Mouse (Mus musculus) MEL (cell line): Measurements from ENCODE around the gene Ryr3. TPM values are rescaled to one million over a fixed set of nuclear protein-coding genes. Genes with fewer than 3 reads are reported as not detected.

Experiments used
- DNase-seq: peaks from one replicate; pipeline ENCODE4 v3.0.0; 2011; ENCODE audit warnings: low read depth, low spot score
- H3K27ac ChIP-seq: 2 replicates; pipeline ENCODE4 v1.5.1; 2012; ENCODE audit warnings: low read depth, mild to moderate bottlenecking, control low read depth, low read length, moderate library complexity; ENCODE audit not compliant: control insufficient read depth
- H3K27me3 ChIP-seq, 2 experiments: fragments of 150-350 bp in 1 of 2; sonication (generic) in 1 of 2; 2 replicates each; pipeline ENCODE4 v1.6.1; 2012; ENCODE audit warnings: low read length in 2 of 2, mild to moderate bottlenecking in 2 of 2, improper control_type of control experiment in 1 of 2, moderate library complexity in 1 of 2; ENCODE audit not compliant: insufficient read depth in 2 of 2, control insufficient read depth in 1 of 2
- H3K36me3 ChIP-seq, 2 experiments: 2 replicates each; pipeline ENCODE4 v1.6.1; 2012 to 2014; ENCODE audit warnings: low read length in 2 of 2, improper control_type of control experiment in 1 of 2, inconsistent platforms in 1 of 2, mild to moderate bottlenecking in 1 of 2; ENCODE audit not compliant: insufficient read depth in 2 of 2, control insufficient read depth in 1 of 2
- H3K4me1 ChIP-seq, 2 experiments: fragments of 150-350 bp in 1 of 2; sonication (generic) in 1 of 2; 2 replicates each; pipeline ENCODE4 v1.6.1; 2012; ENCODE audit warnings: low read length in 2 of 2, improper control_type of control experiment in 1 of 2, mild to moderate bottlenecking in 1 of 2; ENCODE audit not compliant: insufficient read depth in 2 of 2, control insufficient read depth in 1 of 2
- H3K4me3 ChIP-seq, 2 experiments: fragments of 150-350 bp in 1 of 2; sonication (generic) in 1 of 2; 2 replicates each; pipeline ENCODE4 v1.5.1; 2012; ENCODE audit warnings: low read depth in 2 of 2, low read length in 2 of 2, mild to moderate bottlenecking in 2 of 2, moderate library complexity in 2 of 2, control low read depth in 1 of 2, improper control_type of control experiment in 1 of 2; ENCODE audit not compliant: control insufficient read depth in 1 of 2, insufficient read depth in 1 of 2
- H3K79me2 ChIP-seq: 2 replicates; pipeline ENCODE4 v1.6.1; 2012; ENCODE audit warnings: mild to moderate bottlenecking, low read length, moderate library complexity; ENCODE audit not compliant: control insufficient read depth, poor library complexity, insufficient read depth
- H3K9ac ChIP-seq: 2 replicates; pipeline ENCODE4 v1.6.1; 2012; ENCODE audit warnings: low read depth, mild to moderate bottlenecking, control low read depth, low read length, moderate library complexity; ENCODE audit not compliant: control insufficient read depth, poor library complexity, severe bottlenecking
- H3K9me3 ChIP-seq: fragments of 150-350 bp; sonication (generic); replicated peaks from 2 replicates; pipeline ENCODE4 v1.6.1; 2012; ENCODE audit warnings: mild to moderate bottlenecking, low read length, improper control_type of control experiment, moderate library complexity; ENCODE audit not compliant: insufficient read depth
- CTCF ChIP-seq, 3 experiments: IDR thresholded peaks in 2 of 3; conservative IDR thresholded peaks in 1 of 3; 2 replicates each; pipeline ENCODE4 v1.5.1; 2011 to 2012; ENCODE audit warnings: low read length in 3 of 3, low read depth in 2 of 3, mild to moderate bottlenecking in 2 of 3, improper control_type of control experiment in 1 of 3, inconsistent platforms in 1 of 3, mixed read lengths in 1 of 3, moderate library complexity in 1 of 3; ENCODE audit not compliant: control insufficient read depth in 1 of 3, insufficient read depth in 1 of 3, poor library complexity in 1 of 3, severe bottlenecking in 1 of 3
- GABPA ChIP-seq: IDR thresholded peaks from 2 replicates; pipeline ENCODE4 v1.6.1; 2012; ENCODE audit warnings: low read depth, mild to moderate bottlenecking, inconsistent platforms, low read length, improper control_type of control experiment, moderate library complexity
- GATA1 ChIP-seq: IDR thresholded peaks from 2 replicates; pipeline ENCODE4 v1.6.1; 2011; ENCODE audit warnings: low read depth, low read length, improper control_type of control experiment
- JUND ChIP-seq: IDR thresholded peaks from 2 replicates; pipeline ENCODE4 v1.6.1; 2011; ENCODE audit warnings: low read depth, mild to moderate bottlenecking, improper control_type of control experiment, low read length
- KAT2A ChIP-seq: conservative IDR thresholded peaks from 2 replicates; pipeline ENCODE4 v1.6.1; 2012; ENCODE audit warnings: low read depth, low read length, improper control_type of control experiment, inconsistent platforms
- MAFK ChIP-seq: IDR thresholded peaks from 2 replicates; pipeline ENCODE4 v1.6.1; 2011; ENCODE audit warnings: low read depth, mild to moderate bottlenecking, low read length, improper control_type of control experiment, borderline replicate concordance
- MYB ChIP-seq: IDR thresholded peaks from 2 replicates; pipeline ENCODE4 v1.6.1; 2011; ENCODE audit warnings: mild to moderate bottlenecking, low read depth, low read length, improper control_type of control experiment
- MYC ChIP-seq: IDR thresholded peaks from 2 replicates; pipeline ENCODE4 v1.6.1; 2011; ENCODE audit warnings: low read depth, mild to moderate bottlenecking, low read length, improper control_type of control experiment, moderate library complexity
- NELFE ChIP-seq: IDR thresholded peaks from 2 replicates; pipeline ENCODE4 v1.6.1; 2011; ENCODE audit warnings: low read depth, low read length, improper control_type of control experiment
- NRF1 ChIP-seq: IDR thresholded peaks from 2 replicates; pipeline ENCODE4 v1.6.1; 2014; ENCODE audit warnings: low read depth, mild to moderate bottlenecking, inconsistent platforms, low read length, improper control_type of control experiment, moderate library complexity; ENCODE audit not compliant: poor library complexity, insufficient read depth, severe bottlenecking
- POLR2AphosphoS5 ChIP-seq: IDR thresholded peaks from 2 replicates; pipeline ENCODE4 v1.6.1; 2012; ENCODE audit warnings: low read depth, borderline replicate concordance, mild to moderate bottlenecking, inconsistent platforms, low read length, moderate library complexity, mixed read lengths
- RAD21 ChIP-seq: IDR thresholded peaks from 2 replicates; pipeline ENCODE4 v1.6.1; 2011; ENCODE audit warnings: mild to moderate bottlenecking, low read depth, low read length, improper control_type of control experiment
- SIN3A ChIP-seq: IDR thresholded peaks from 2 replicates; pipeline ENCODE4 v1.6.1; 2012; ENCODE audit warnings: low read length, improper control_type of control experiment, inconsistent platforms
- SMC3 ChIP-seq: IDR thresholded peaks from 2 replicates; pipeline ENCODE4 v1.6.1; 2011; ENCODE audit warnings: low read depth, low read length, improper control_type of control experiment
- USF1 ChIP-seq: IDR thresholded peaks from 2 replicates; pipeline ENCODE4 v1.6.1; 2014; ENCODE audit warnings: low read depth, mild to moderate bottlenecking, inconsistent platforms, low read length, improper control_type of control experiment, moderate library complexity
- ZC3H11A ChIP-seq: IDR thresholded peaks from 2 replicates; pipeline ENCODE4 v1.6.1; 2012; ENCODE audit warnings: low read depth, mild to moderate bottlenecking, inconsistent platforms, low read length, improper control_type of control experiment
- ZKSCAN1 ChIP-seq: IDR thresholded peaks from 2 replicates; pipeline ENCODE4 v1.6.1; 2012; ENCODE audit warnings: low read depth, mild to moderate bottlenecking, inconsistent platforms, low read length, improper control_type of control experiment, moderate library complexity
- ZMIZ1 ChIP-seq: IDR thresholded peaks from 2 replicates; pipeline ENCODE4 v1.6.1; 2012; ENCODE audit warnings: low read depth, mild to moderate bottlenecking, inconsistent platforms, low read length, improper control_type of control experiment, moderate library complexity
- ZNF384 ChIP-seq: IDR thresholded peaks from 2 replicates; pipeline ENCODE4 v1.6.1; 2012; ENCODE audit warnings: low read depth, mild to moderate bottlenecking, inconsistent platforms, low read length, improper control_type of control experiment
- polyA plus RNA-seq, 2 experiments: library from polyadenylated mRNA; stranded (reverse) in 1 of 2; unstranded in 1 of 2; fragments of >175 nt in 1 of 2; fragments of >200 nt in 1 of 2; gene quantifications; 2 replicates each; pipeline versions ENCODE4 v1.2.1 to v1.2.4; 2012; ENCODE audit warnings: low replicate concordance in 2 of 2, low read depth in 1 of 2; ENCODE audit not compliant: insufficient read length in 2 of 2, insufficient read depth in 1 of 2, missing spikeins in 1 of 2
- total RNA-seq: library from RNA; depleted of rRNA; stranded (reverse); fragments of 300-350 nt; gene quantifications from 2 replicates; pipeline ENCODE4 v1.2.3, GENCODE M21; 2012

Ryr3 gene
- total and polyA plus RNA-seq, 3 experiments = 0.04 TPM; not detected in 2

GRCm38 (mm10) chr2:112781631-112782030 is 435.3 kb downstream of the Ryr3 start:
- Histone ChIP-seq H3K27me3 (no peaks in the 10 kb centered on the region; a peak in 2 of 4 replicates), H3K36me3 (no peaks in the 10 kb centered on the region)
- no peak for TF ChIP-seq MYC
- no peak for TF ChIP-seq NELFE

GRCm38 (mm10) chr2:112774762-112775161 is 442.1 kb downstream of the Ryr3 start:
- Histone ChIP-seq H3K4me1 (no peaks in the 10 kb centered on the region), H3K79me2 (no peaks in the 10 kb centered on the region), H3K9me3 (no peaks in the 10 kb centered on the region), H3K27ac (no peak overlapping the region), H3K36me3 (no peaks in the 10 kb centered on the region), H3K27me3 (peaks cover 0 to 3% of the 10 kb centered on the region in 2 experiments), H3K9ac (no peak overlapping the region), H3K4me3 (no peak overlapping the region)
- TF ChIP-seq ZC3H11A = peak; percentile 64
- TF ChIP-seq SIN3A = no peak
- TF ChIP-seq POLR2AphosphoS5 = no peak
- no peak for TF ChIP-seq GATA1
- no peak for TF ChIP-seq KAT2A
- TF ChIP-seq SMC3 = peak; percentile 79
- no peak for TF ChIP-seq NRF1
- TF ChIP-seq MYB = no peak
- TF ChIP-seq RAD21 = peak; percentile 69
- TF ChIP-seq ZNF384 = no peak
- TF ChIP-seq ZKSCAN1 = no peak
- TF ChIP-seq GABPA = no peak
- peak; percentile 89 to 92 (median 89) for TF ChIP-seq CTCF (IDR thresholded peaks at IDR 0.05 in 2 of 3, conservative IDR thresholded peaks at IDR 0.05 in 1 of 3; ENCODE audit: control insufficient read depth in 1 of 3, insufficient read depth in 1 of 3, low read depth in 2 of 3, low read length in 3 of 3, poor library complexity in 1 of 3, severe bottlenecking in 1 of 3)
- no peak for TF ChIP-seq JUND
- TF ChIP-seq ZMIZ1 = no peak
- no peak for TF ChIP-seq USF1
- no peak for TF ChIP-seq MAFK
- peak; percentile 87 for DNase-seq

More at GRCm38 (mm10) chr2:112781631-112782030, 435.3 kb downstream of the Ryr3 start:
- H3K4me1 ChIP-seq = no peaks in the 10 kb centered on the region
- no peak overlapping the region for H3K4me3 ChIP-seq
- H3K9ac ChIP-seq = no peak overlapping the region
- no peaks in the 10 kb centered on the region for H3K9me3 ChIP-seq
- H3K27ac ChIP-seq = no peak overlapping the region
- no peak for DNase-seq
- no peaks in the 10 kb centered on the region for H3K79me2 ChIP-seq
